Mouse (Mus musculus): ENCODE results near the gene Olfr1371. TPM values are rescaled to one million over a fixed set of nuclear protein-coding genes. Genes with fewer than 3 reads are reported as not detected.
"Not testable (repeated sequence)": the region's sequence is repeated elsewhere in the genome, so short reads cannot be mapped to it uniquely, and the experiment has no call there.

Gene Olfr1371
- polyA plus RNA-seq, 1 experiment from 2014 or later, result not detected

DNA sequence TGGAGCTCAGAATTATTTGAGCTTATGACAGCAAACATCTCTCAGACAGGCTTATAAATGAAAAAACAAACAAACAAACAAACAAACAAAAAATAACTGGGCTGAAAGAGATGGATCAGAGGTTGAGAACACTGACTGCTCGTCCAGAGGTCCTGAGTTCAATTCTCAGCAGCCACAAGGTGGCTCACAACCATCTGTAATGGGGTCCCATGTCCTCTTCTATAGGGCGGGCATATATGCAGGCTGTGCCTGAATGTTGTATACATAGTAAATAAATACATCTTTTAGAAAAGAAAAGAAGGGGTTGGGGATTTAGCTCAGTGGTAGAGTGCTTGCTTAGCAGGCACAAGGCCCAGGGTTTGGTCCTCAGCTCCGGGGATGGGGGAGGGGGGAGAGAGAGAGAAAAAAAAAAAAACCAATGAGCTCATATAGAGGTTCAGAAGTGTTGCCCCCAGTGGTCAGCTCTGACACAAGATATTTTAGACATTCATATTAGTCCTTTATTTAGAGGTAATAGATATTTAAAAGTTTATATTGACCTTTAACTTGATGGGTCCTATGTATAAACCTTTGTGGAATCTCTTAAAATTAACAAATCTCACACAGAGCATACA is 12.3 kb upstream of the Olfr1371 start:
- DNase-seq (ENCODE audit: low spot score), result no peak

DNA sequence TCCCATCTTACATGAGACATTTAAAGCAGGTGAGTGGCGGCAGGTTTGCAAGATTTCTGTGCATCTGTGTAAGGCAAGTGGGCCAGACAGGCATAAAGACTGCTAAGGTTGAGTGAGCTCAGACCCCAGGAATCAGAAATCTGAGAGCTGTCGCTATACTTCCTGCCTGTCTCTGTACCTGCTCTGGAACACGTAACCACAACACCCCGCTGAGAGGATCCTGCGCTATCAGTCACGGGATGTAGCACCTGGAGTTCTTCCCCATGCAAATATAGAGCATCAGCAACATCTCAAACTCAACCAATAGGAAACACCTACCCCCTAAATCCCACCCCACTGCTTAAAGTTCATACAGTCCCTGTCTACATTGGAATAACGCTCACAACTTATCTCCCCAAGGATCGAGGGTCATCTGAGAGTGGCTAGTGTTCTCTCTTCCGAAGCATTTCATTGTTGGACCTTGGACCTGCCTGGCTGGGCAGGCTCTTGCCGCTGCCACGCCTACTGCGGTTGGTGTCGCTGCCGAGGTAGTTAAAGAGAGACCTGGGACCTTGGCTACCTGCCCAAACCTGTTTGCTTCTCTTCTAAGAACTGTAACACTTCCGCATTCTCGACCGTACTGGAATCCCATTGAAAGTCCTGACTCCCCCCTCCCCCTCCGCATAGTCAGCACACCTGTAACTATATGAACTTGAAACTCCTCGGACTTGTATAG is 10.3 kb upstream of the Olfr1371 start:
- DNase-seq (ENCODE audit: low spot score), result peak; percentile 80

DNA sequence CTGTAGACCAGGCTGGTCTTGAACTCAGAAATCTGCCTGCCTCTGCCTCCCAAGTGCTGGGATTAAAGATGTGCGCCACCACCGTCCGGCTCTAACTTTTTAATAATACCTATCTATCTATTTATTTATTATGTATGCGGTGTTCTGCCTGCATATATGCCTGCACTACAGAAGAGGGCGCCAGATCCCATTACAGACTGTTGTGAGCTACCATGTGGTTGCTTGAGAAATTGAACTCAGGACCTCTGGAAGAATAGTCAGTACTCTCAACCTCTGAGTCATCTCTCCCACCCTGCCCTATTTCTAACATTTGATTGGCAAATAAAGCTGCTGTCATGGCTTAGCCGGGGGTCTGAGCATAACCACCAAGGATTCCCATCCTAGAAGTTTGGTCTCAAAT is 9.1 kb upstream of the Olfr1371 start:
- DNase-seq (ENCODE audit: low spot score), result peak; percentile 48

DNA sequence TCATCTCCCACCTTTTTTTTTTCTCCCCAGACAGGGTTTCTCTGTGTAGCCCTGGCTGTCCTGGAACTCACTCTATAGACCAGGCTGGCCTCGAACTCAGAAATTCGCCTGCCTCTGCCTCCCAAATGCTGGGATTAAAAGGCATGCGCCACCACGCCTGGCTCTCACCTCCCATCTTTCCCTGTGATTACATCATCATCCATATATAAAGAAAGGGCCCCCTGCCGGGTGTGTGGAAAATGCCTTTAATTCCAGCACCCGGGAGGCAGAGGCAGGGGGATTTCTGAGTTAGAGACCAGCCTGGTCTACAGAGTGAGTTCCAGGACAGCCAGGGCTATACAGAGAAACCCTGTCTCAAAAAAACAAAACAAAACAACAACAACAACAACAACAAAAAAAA is 8.1 kb upstream of the Olfr1371 start:
- not testable (repeated sequence) for DNase-seq (ENCODE audit: low spot score)

DNA sequence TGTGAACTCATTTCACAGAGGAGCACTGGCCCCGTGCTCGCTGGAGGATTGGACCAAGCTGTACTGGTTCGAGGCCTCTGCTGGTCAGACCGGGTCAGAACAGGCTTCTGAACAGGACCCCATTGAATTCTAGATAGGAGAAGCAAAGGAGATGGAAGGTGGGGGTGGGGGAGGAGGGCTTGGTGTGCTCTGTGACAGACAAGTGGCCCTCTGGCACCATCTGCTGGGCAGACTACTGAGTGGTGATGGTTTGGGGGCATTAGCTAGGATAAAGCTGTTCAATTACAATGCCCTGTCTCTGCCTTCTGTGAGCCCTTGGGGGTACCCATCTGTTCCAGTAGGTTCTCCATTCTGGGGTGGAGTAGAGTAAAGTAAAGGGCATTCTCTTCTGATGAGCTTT is 6.5 kb upstream of the Olfr1371 start:
- peak; percentile 80 for DNase-seq (ENCODE audit: low spot score)

DNA sequence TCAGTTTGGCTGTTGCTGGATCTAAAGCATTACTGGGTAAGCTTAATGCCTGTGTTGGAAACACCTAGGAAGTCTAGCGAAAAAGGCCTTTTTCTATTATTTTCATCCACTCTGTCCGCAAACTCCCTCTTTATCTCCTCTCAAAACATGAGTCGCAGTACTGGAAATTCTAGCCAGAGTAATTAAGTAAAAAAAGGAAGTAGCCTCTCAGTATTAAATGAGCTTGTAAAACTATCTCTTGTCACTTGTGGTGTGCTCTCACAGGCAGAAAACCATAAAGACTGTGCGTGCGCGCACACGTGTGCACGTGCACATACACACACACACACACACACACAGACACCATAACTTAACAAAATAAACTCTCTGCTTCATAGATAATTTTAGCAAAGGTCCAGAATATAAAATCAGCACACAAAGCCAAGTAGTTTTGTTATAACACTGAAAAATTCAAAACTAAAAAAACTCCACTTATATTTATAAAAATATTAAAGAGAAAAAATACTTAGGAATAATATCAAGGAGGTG is 17.2 kb downstream of the Olfr1371 start:
- DNase-seq (ENCODE audit: low spot score), result not testable (repeated sequence)

DNA sequence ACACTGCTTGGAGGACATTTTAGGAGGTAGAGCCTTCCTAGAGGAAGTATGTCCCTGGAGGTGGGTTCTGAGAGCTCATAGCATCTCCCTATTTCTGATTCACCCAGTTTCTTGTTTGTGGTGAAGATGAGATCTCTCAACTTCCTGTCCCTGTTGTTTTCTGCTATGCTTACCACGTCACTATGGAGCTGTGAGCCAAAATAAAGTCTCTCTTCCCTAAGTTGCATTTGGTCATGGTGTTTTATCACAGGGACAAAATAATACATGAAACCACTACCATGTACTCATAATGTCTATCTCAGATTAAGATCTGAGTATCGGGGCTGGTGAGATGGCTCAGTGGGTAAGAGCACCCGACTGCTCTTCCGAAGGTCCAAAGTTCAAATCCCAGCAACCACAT is 33.1 kb downstream of the Olfr1371 start:
- not testable (repeated sequence) for DNase-seq (ENCODE audit: low spot score)

DNA sequence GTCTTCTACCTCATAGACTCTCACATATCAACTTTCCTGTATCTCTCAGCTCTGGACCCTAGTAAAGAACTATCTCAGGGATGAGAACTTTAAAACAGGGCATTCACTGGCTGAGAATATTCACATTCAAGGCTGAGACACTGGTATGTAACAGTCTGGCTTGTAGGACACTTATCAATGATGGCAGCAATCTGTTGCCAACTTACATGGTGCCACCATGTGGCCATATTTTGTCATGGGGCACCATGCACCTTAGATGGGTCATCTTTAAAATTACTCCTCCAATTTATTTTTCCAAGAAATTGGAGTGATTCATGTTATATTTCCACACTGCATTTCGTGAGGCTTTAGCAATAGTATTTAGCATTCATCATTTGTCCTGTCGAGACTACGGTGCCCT is 33.9 kb downstream of the Olfr1371 start:
- DNase-seq (ENCODE audit: low spot score), result not testable (repeated sequence)

DNA sequence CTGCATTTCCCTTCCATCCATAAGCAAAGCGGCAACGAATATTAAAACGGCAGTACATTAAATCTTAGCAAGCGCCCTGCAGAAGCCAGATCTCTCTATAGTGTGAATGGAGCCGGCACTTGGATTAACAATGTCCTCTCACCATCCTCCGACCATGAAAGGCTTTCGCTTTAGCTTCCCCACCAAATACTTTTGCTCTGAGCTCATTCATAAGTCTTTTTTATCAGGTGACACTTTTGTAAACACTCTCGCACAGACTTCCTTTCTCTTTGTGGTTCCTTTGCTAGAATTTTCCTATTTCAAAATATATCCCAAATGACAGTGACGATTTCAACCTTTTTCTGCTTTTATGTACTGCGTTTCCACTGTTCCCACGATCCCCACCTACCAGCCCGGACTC is 45.3 kb downstream of the Olfr1371 start:
- peak; percentile 5 for DNase-seq (ENCODE audit: low spot score)

DNA sequence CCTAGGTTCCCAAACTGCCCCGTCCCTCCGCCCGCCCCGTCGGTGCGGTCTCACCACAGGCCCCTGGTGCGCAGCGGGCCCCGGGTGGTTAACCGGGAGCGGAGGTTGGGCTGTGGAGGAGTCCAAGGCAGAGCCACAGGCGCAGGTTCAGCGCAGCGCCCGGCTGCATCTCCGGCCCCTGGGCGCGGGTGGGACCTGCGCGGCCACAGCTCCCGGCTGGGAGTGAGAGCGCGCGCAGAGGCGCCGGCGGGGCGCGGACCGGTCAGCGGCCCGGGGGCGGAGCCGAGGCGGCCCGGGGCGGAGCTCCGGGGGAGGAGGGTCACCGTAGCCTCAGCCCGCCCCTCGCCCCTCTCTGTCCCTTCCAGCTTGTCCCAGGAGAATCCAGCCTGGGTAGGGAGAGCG is 45.9 kb downstream of the Olfr1371 start:
- DNase-seq (ENCODE audit: low spot score), result not testable (repeated sequence)

DNA sequence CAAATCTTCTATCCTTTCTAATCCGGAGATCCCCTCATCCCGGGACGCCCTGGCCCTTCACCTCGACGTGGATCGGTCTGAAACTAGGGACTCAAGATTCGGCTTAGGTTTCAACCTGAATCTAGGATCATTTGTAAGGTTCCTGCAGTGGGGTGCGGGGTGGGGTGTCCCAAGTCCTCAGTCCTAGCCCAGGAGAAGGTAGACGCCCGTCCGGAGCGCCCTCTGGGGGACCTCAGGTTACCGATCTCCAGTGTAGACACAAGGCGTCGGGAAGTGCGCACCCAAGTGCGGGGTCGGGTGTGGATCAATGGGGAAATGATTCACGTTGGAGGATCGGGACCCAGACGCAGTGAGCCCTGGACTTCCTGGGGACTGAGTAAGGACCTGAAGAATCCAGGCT is 46.7 kb downstream of the Olfr1371 start:
- DNase-seq (ENCODE audit: low spot score), result peak; percentile 10

DNA sequence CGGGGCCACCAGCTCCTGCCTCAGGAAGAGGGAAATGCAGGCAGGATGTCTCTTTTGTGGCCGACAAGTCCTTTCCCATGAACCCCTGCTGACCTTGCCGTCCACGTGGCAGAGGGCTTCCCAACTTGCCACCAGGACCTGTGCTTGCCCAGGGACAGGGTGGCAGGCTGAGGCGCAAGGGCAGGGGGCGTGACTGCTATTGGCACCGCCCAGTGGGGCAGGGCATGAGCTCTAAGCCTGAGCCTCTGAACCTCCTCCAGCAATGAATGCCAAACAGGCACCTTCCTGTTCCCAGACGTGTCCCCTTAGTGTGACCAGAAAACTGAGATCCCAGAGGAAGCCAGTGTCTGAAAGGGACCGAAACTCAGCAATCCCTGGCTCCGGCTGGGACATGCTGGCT is 49.9 kb downstream of the Olfr1371 start:
- DNase-seq (ENCODE audit: low spot score), result no peak

Other genes with a start within 250 kb of the Olfr1371 start
- gene Cdkn2aipnl, start 246.3 kb downstream of the Olfr1371 start, polyA plus RNA-seq (2015; fragmentation: Nextera tagmentation; extraction: Ambion mirVana), result 177 and 196 TPM in 2 replicates
- 287 and 292 TPM in 2 replicates for gene Ube2b, start 213.2 kb downstream of the Olfr1371 start, polyA plus RNA-seq (2015; fragmentation: Nextera tagmentation; extraction: Ambion mirVana)
- gene Cdkl3, start 209.8 kb downstream of the Olfr1371 start, polyA plus RNA-seq (2015; fragmentation: Nextera tagmentation; extraction: Ambion mirVana), result 9.5 and 12.2 TPM in 2 replicates
- gene Ppp2ca, start 115.3 kb downstream of the Olfr1371 start, polyA plus RNA-seq (2015; fragmentation: Nextera tagmentation; extraction: Ambion mirVana), result 77.4 and 84.3 TPM in 2 replicates
- not detected in 2 replicates for gene Olfr1373, start 68.5 kb downstream of the Olfr1371 start, polyA plus RNA-seq (2015; fragmentation: Nextera tagmentation; extraction: Ambion mirVana)
- gene Skp1a, start 18.0 kb upstream of the Olfr1371 start, polyA plus RNA-seq (2015; fragmentation: Nextera tagmentation; extraction: Ambion mirVana), result 1,041 and 1,103 TPM in 2 replicates
- gene Tcf7, start 69.0 kb upstream of the Olfr1371 start, polyA plus RNA-seq (2015; fragmentation: Nextera tagmentation; extraction: Ambion mirVana), result 1,084 and 1,272 TPM in 2 replicates
- gene Vdac1, start 146.9 kb upstream of the Olfr1371 start, polyA plus RNA-seq (2015; fragmentation: Nextera tagmentation; extraction: Ambion mirVana), result 226 and 233 TPM in 2 replicates
- gene 9530068E07Rik, start 182.4 kb upstream of the Olfr1371 start, polyA plus RNA-seq (2015; fragmentation: Nextera tagmentation; extraction: Ambion mirVana), result 85.6 and 89.6 TPM in 2 replicates